29 mouse cellular contexts compared by ENCODE assay signal in genomic region chr13:45365788-45366187, GRCm38 (mm10). TPM values are rescaled to one million over a fixed set of nuclear protein-coding genes. Genes with fewer than 3 reads are reported as not detected.
A peak's percentile ranks its signal among the peaks of the same experiment; 100 is the strongest.
DNase-seq lines count a peak whose midpoint lies in the region; ATAC-seq lines count a peak whose summit lies in the region.
"Had no signal": no experiment of that assay in that cellular context is flagged by ENCODE, and none has a peak within 500 bp of the region (broad histone marks: within the 10 kb centered on the region; RNA-seq: fewer than 3 reads in every experiment).

No protein-coding gene starts in this region.

- H3K4me1 ChIP-seq in heart, embryonic 10.5 days, result no peaks in the 10 kb centered on the region
- H3K4me1 ChIP-seq: embryonic facial prominence, embryonic 13.5 days; embryonic facial prominence, embryonic 15.5 days; forebrain, embryonic 10.5 days; forebrain, embryonic 12.5 days had no signal

- no peaks in the 10 kb centered on the region for H3K9me3 ChIP-seq in heart, embryonic 10.5 days
- H3K9me3 ChIP-seq: embryonic facial prominence, embryonic 13.5 days; embryonic facial prominence, embryonic 15.5 days; forebrain, embryonic 12.5 days; G1E had no signal

- no peaks in the 10 kb centered on the region for H3K36me3 ChIP-seq in heart, embryonic 10.5 days
- H3K36me3 ChIP-seq: embryonic facial prominence, embryonic 13.5 days; embryonic facial prominence, embryonic 15.5 days; forebrain, embryonic 10.5 days; forebrain, embryonic 12.5 days; G1E had no signal

- 0 out of 2 replicates have a peak, but pooled peaks have one; percentile 20 for ATAC-seq in frontal cortex, adult (ENCODE audit: low TSS enrichment)
- ATAC-seq: activated CD4-positive, CD25-positive, alpha-beta regulatory T cell, adult 4 months; CD4-positive, CD25-positive, alpha-beta regulatory T cell, adult 4 months; forebrain, embryonic 14.5 days; Patski had no signal

- H3K4me3 ChIP-seq in heart, embryonic 10.5 days, result no peak overlapping the region
- H3K4me3 ChIP-seq: embryonic facial prominence, embryonic 13.5 days; embryonic facial prominence, embryonic 15.5 days; erythroblast, embryonic 14.5 days; forebrain, embryonic 10.5 days; forebrain, embryonic 12.5 days had no signal

- no peak for DNase-seq in frontal cortex, postnatal 25 days (ENCODE audit: low spot score in 2 of 2)
- DNase-seq in heart, embryonic 10.5 days (ENCODE audit: low spot score), result peak; percentile 35
- DNase-seq in heart, postnatal 4 days, result no peak
- DNase-seq in right cerebral cortex, postnatal 10 days (ENCODE audit: low spot score in 2 of 2), result peak; percentile 45 to 63
- no peak for DNase-seq in right cerebral cortex, postnatal 14 days
- no peak for DNase-seq in urinary bladder, postnatal 36 days (ENCODE audit: low spot score in 2 of 2)
- DNase-seq: adrenal gland, adult 8-10 months; adrenal gland, postnatal 14 days; adrenal gland, postnatal 36 days; B cell, adult 2 months; cerebellum, adult 11 months; cerebellum, adult 18-20 months; cerebellum, adult 8-10 months; cerebellum, adult 9-11 months; cerebellum, postnatal 14 days; cerebellum, postnatal 36 days; embryo, embryonic 11 days had no signal

- no peaks in the 10 kb centered on the region for H3K27me3 ChIP-seq in heart, embryonic 10.5 days (ENCODE audit: insufficient read depth, poor library complexity, severe bottlenecking)
- H3K27me3 ChIP-seq: CH12.LX; embryonic facial prominence, embryonic 13.5 days; embryonic facial prominence, embryonic 15.5 days; forebrain, embryonic 12.5 days had no signal

- no peak overlapping the region for H3K27ac ChIP-seq in heart, embryonic 10.5 days
- H3K27ac ChIP-seq: embryonic facial prominence, embryonic 13.5 days; embryonic facial prominence, embryonic 15.5 days; forebrain, embryonic 10.5 days; forebrain, embryonic 12.5 days had no signal

- 81% methylated on average over 10 of the region's 10 CpGs for WGBS in heart, embryonic 10.5 days

RNA-seq across cellular contexts. Expression of gene Mylip, which starts 23.8 kb away (rescaled TPM):
- polyA plus RNA-seq in heart, embryonic 10.5 days (2016; fragmentation: Nextera tagmentation; extraction: Ambion mirVana), result 5.2 and 8.2 TPM in 2 replicates
- 1 to 10 TPM; 5.3 to 6.8 TPM for total RNA-seq in heart, postnatal 4 days (2021)

Comparison
In these comparisons a context has a peak if more than half of its experiments do, and no peak if none do; other contexts are left out.
1. DNase-seq: peak in heart, embryonic 10.5 days (single experiment) and right cerebral cortex, postnatal 10 days (2 of 2); none in frontal cortex, postnatal 25 days (0 of 2), heart, postnatal 4 days (single experiment), right cerebral cortex, postnatal 14 days (single experiment) and urinary bladder, postnatal 36 days (0 of 2).